7 mouse cellular contexts compared by ENCODE assay signal in genomic region chr1:88287697-88287980, GRCm38 (mm10). TPM values are rescaled to one million over a fixed set of nuclear protein-coding genes. Genes with fewer than 3 reads are reported as not detected.
A peak's percentile ranks its signal among the peaks of the same experiment; 100 is the strongest.
DNase-seq lines count a peak whose midpoint lies in the region; ATAC-seq and TF ChIP-seq lines count a peak whose summit lies in the region.

No protein-coding gene starts in this region.

- peak; percentile 94 for TF ChIP-seq CTCF in left cerebral cortex, adult 2 months (IDR thresholded peaks at IDR 0.05)
- peak; percentile 99 for TF ChIP-seq CTCF in liver, postnatal 0 days (IDR thresholded peaks at IDR 0.05; ENCODE audit: low read depth)

- H3K4me1 ChIP-seq in liver, postnatal 0 days (ENCODE audit: insufficient read depth) = peaks cover 14% of the 10 kb centered on the region
- H3K4me1 ChIP-seq in stomach, embryonic 16.5 days (ENCODE audit: control insufficient read depth, insufficient read depth, low read length) = no peaks in the 10 kb centered on the region

- no peak overlapping the region for H3K27ac ChIP-seq in left cerebral cortex, adult 2 months
- peak overlapping the region; percentile 30 for H3K27ac ChIP-seq in liver, postnatal 0 days (ENCODE audit: low read depth)
- no peak overlapping the region for H3K27ac ChIP-seq in stomach, embryonic 16.5 days (ENCODE audit: low read length)

- TF ChIP-seq EP300 in liver, postnatal 0 days (IDR thresholded peaks at IDR 0.05; ENCODE audit: low read depth) = no peak

- H3K4me3 ChIP-seq in left cerebral cortex, adult 2 months = no peak overlapping the region
- H3K4me3 ChIP-seq in liver, postnatal 0 days (ENCODE audit: low read depth, low read length) = no peak overlapping the region
- H3K4me3 ChIP-seq in stomach, embryonic 16.5 days (replicated peaks; ENCODE audit: low read length) = no peak overlapping the region

- no peak overlapping the region for H3K9ac ChIP-seq in liver, postnatal 0 days (replicated peaks)
- H3K9ac ChIP-seq in stomach, embryonic 16.5 days (ENCODE audit: low read length) = no peak overlapping the region

- no peaks in the 10 kb centered on the region for H3K9me3 ChIP-seq in liver, postnatal 0 days (ENCODE audit: low read length)
- H3K9me3 ChIP-seq in stomach, embryonic 16.5 days (replicated peaks; ENCODE audit: control insufficient read depth, low read length) = 0 out of 2 replicates have a peak, but pooled peaks cover 3% of the 10 kb centered on the region

- H3K36me3 ChIP-seq in liver, postnatal 0 days (replicated peaks; ENCODE audit: insufficient read depth, low read length) = no peaks in the 10 kb centered on the region
- no peaks in the 10 kb centered on the region for H3K36me3 ChIP-seq in stomach, embryonic 16.5 days (ENCODE audit: control insufficient read depth, insufficient read depth, low read length)

- no peaks in the 10 kb centered on the region for H3K27me3 ChIP-seq in liver, postnatal 0 days (ENCODE audit: insufficient read depth, low read length)
- H3K27me3 ChIP-seq in stomach, embryonic 16.5 days (ENCODE audit: control insufficient read depth, insufficient read depth, low read length) = no peaks in the 10 kb centered on the region

- H3K4me2 ChIP-seq in liver, postnatal 0 days (ENCODE audit: low read depth, low read length) = no peak overlapping the region
- H3K4me2 ChIP-seq in stomach, embryonic 16.5 days (ENCODE audit: low read depth, low read length) = no peak overlapping the region

- 27% methylated on average over 5 of the region's 5 CpGs for WGBS in liver, postnatal 0 days (ENCODE audit: insufficient replicate concordance)
- WGBS in stomach, embryonic 16.5 days = 37% methylated on average over 5 of the region's 5 CpGs

- intact Hi-C loops in left cerebral cortex, adult 2 months (cut with DNase I) = no loop called here

- ATAC-seq in granulocyte monocyte progenitor cell, adult 5-6 weeks (replicated peaks; ENCODE audit: poor library complexity, severe bottlenecking) = peak; percentile 42
- peak; percentile 67 for ATAC-seq in liver, postnatal 0 days
- 0 out of 2 replicates have a peak, but pooled peaks have one; percentile 0 for ATAC-seq in stomach, embryonic 16.5 days (ENCODE audit: insufficient read depth, low FRiP score)

- no peak for DNase-seq in left cerebral cortex, adult 2 months (ENCODE audit: extremely low spot score in 1 of 2, low spot score in 2 of 2)
- DNase-seq in left cerebral cortex, adult 18-20 months (ENCODE audit: low spot score in 2 of 2) = no peak
- DNase-seq in ES-CJ7 (ENCODE audit: low read depth, low spot score) = peak; percentile 73
- DNase-seq in adrenal gland, adult 2 months = peak; percentile 72
- peak; percentile 92 for DNase-seq in liver, postnatal 0 days

RNA-seq across cellular contexts. Expression of gene Trpm8, which starts 10.2 kb away (rescaled TPM):
- total RNA-seq in left cerebral cortex, adult 2 months (2021) = under 1 TPM; 0.23 to 0.26 TPM
- under 1 TPM; 0.26 to 0.30 TPM for total RNA-seq in left cerebral cortex, adult 18-20 months (2021)
- not detected for total RNA-seq in adrenal gland, adult 2 months (2021)
- polyA plus RNA-seq in adrenal gland, adult 2 months (2012; rRNA removed) = not detected in 2 replicates
- not detected in 2 replicates for total RNA-seq in granulocyte monocyte progenitor cell, adult 5-6 weeks (2014; fragmentation: Nextera tagmentation)
- total RNA-seq in granulocyte monocyte progenitor cell, adult 5-6 weeks (2017) = not detected in 2 replicates
- not detected in 2 replicates for polyA plus RNA-seq in liver, postnatal 0 days (2015; fragmentation: Nextera tagmentation; extraction: Ambion mirVana)
- not detected in 2 replicates for polyA plus RNA-seq in stomach, embryonic 16.5 days (2015; fragmentation: Nextera tagmentation; extraction: Ambion mirVana)

RNA-seq across cellular contexts. Expression of gene Hjurp, which starts 10.2 kb away (rescaled TPM):
- total RNA-seq in left cerebral cortex, adult 2 months (2021) = 10 to 100 TPM; 45.8 to 47.2 TPM
- 10 to 100 TPM; 46.6 to 48.6 TPM for total RNA-seq in left cerebral cortex, adult 18-20 months (2021)
- 10 to 100 TPM; 24.7 to 25.5 TPM for total RNA-seq in adrenal gland, adult 2 months (2021)
- 13.6 and 17.5 TPM in 2 replicates for polyA plus RNA-seq in adrenal gland, adult 2 months (2012; rRNA removed)
- 116 and 136 TPM in 2 replicates for total RNA-seq in granulocyte monocyte progenitor cell, adult 5-6 weeks (2014; fragmentation: Nextera tagmentation)
- 142 and 147 TPM in 2 replicates for total RNA-seq in granulocyte monocyte progenitor cell, adult 5-6 weeks (2017)
- 31.4 and 37.0 TPM in 2 replicates for polyA plus RNA-seq in liver, postnatal 0 days (2015; fragmentation: Nextera tagmentation; extraction: Ambion mirVana)
- polyA plus RNA-seq in stomach, embryonic 16.5 days (2015; fragmentation: Nextera tagmentation; extraction: Ambion mirVana) = 169 and 173 TPM in 2 replicates

Comparison
In these comparisons a context has a peak if more than half of its experiments do, and no peak if none do; other contexts are left out.
1. DNase-seq: peak in ES-CJ7 (single experiment), adrenal gland, adult 2 months (single experiment) and liver, postnatal 0 days (single experiment); none in left cerebral cortex, adult 2 months (0 of 2) and left cerebral cortex, adult 18-20 months (0 of 2).
2. ATAC-seq: peak in every context shown above with its lines; median percentile 67 in liver, postnatal 0 days; 42 in granulocyte monocyte progenitor cell, adult 5-6 weeks; 0 in stomach, embryonic 16.5 days.